Mouse (Mus musculus): ENCODE measurements around the gene Derl3.

Gene Derl3

DNA sequence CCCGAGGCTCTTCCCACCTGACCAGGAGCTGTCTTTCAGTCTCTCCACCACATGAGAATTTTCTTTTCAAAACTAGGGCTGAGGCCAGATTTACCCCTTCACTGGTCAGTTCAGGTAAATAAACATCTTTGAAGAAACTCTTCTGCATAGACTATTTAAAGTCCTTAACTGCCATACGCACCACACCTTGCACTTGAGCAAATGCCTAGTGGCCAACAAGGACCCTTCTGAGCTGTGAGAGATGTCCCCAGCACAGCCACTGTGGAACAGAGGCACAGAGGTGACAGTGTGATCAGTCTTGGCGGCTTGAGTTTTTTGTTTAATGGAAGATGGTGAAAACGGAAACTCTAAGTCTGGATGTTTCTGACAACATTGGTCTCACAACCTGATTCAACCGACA, 25.8 kb downstream of the Derl3 start:
- CTCF ChIA-PET: interaction anchor here in 1 of 4 experiments (1.1 kb wide), 1 partner anchor 36 kb away, joined by 6 read pairs; no protein-coding TSS in a partner anchor
- POLR2A ChIA-PET: interaction anchor here in 3 of 4 experiments (0.6 to 4.9 kb wide), 11 partner anchors 10 to 37 kb away, joined by 3 to 128 read pairs (median 3); partner anchors contain the start of genes Chchd10 (in 2 of the 3), Gm867 (in 1 of the 3), Mmp11 (in 1 of the 3) and Vpreb3 (in 1 of the 3)

- ChIA-PET CTCF (interaction anchor here (0.6 to 1.9 kb wide), 11 partner anchors 10 to 286 kb away, joined by 3 to 9 read pairs (median 3); partner anchors contain the start of gene Gstt2 (in 1 of the 4)), POLR2A (interaction anchor here (0.6 to 4.9 kb wide), 61 partner anchors 8 to 350 kb away, joined by 3 to 128 read pairs (median 5); partner anchors contain the start of genes Chchd10 (in 4 of the 4), Mmp11 (in 4 of the 4), Derl3 (in 3 of the 4) and Gm867 (in 3 of the 4))
These were observed 28.0 kb downstream of the Derl3 start, which contains the start of gene Smarcb1 for GRCm38 (mm10) chr10:75921026-75921725. TSS of gene Smarcb1 (minus strand) at chr10:75921617.

GRCm38 (mm10) chr10:75921726-75922560, 28.7 kb downstream of the Derl3 start:
- POLR2A ChIA-PET: interaction anchor here (0.6 to 4.9 kb wide), 57 partner anchors 8 to 287 kb away, joined by 3 to 128 read pairs (median 5); partner anchors contain the start of genes Chchd10 (in 4 of the 4), Gm867 (in 4 of the 4), Mmp11 (in 4 of the 4) and Gstt2 (in 2 of the 4)
- CTCF ChIA-PET: interaction anchor here (0.5 to 1.9 kb wide), 8 partner anchors 10 to 218 kb away, joined by 3 to 9 read pairs (median 4); no protein-coding TSS in a partner anchor

DNA sequence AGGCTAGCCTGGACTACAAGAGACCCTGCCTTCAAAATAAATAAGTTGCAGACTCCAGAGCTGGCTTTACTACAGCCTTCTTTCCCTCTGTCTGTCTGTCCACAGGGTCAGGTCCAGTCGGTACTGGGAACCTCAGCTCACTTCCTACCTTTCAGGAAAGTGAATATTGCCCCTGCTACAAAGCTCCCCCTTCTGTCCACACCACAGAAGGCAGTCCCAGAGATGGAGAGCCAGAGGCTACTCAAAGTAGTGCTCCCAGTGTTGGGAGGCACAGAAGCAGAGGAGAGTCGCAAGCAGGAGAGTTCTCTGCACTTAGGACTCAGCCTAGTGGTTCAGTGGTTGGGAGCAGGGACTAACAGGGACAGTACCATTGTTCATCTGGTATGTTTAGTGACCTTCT, 31.1 kb downstream of the Derl3 start:
- ChIA-PET POLR2A (interaction anchor here in 2 of 4 experiments (0.8 to 3.9 kb wide), 12 partner anchors 8 to 126 kb away, joined by 3 to 48 read pairs (median 4); partner anchors contain the start of genes Chchd10 (in 2 of the 2), Gm867 (in 2 of the 2), Mmp11 (in 2 of the 2) and Gstt1 (in 1 of the 2)), CTCF (interaction anchor here in 3 of 4 experiments (0.6 to 2.4 kb wide), 8 partner anchors 8 to 229 kb away, joined by 3 to 9 read pairs (median 4); partner anchors contain the start of genes Chchd10 (in 1 of the 3), Gstt2 (in 1 of the 3) and Mmp11 (in 1 of the 3))

- CTCF ChIA-PET: no interaction called here
- POLR2A ChIA-PET: interaction anchor here in 3 of 4 experiments (0.7 to 3.9 kb wide), 15 partner anchors 9 to 90 kb away, joined by 3 to 48 read pairs (median 4); partner anchors contain the start of genes Gm867 (in 2 of the 3), Mmp11 (in 2 of the 3), Gstt2 (in 1 of the 3) and Mif (in 1 of the 3)
These were observed 33.2 kb downstream of the Derl3 start for GRCm38 (mm10) chr10:75926396-75926795.

- CTCF ChIA-PET: interaction anchor here in 3 of 4 experiments (0.6 to 1.9 kb wide), 6 partner anchors 11 to 260 kb away, joined by 3 to 5 read pairs (median 4); no protein-coding TSS in a partner anchor
These were observed 37.1 kb downstream of the Derl3 start for GRCm38 (mm10) chr10:75930304-75930703.

DNA sequence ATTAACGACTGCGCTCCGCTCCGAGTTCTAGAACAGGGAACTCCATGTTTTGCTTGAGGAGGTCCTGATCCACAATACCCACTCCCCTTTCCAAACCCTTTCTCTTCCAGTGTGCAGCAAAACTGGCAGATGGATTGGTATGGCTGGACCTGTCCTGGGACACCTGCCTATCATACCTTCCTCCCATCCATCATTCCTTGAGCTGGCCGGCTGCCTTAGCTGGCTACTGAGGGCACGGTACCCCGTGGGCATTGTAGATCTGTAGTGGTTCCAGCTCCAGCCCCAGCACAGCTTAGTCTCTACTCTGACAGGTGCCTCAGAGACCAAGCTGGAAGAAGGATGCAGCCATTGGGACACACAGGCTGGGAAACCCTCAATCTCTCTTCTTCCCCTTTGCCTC, 38.1 kb downstream of the Derl3 start:
- POLR2A ChIA-PET: interaction anchor here (0.6 to 4.8 kb wide), 45 partner anchors 8 to 509 kb away, joined by 3 to 90 read pairs (median 7); partner anchors contain the start of genes Smarcb1 (in 4 of the 4), Mif (in 3 of the 4), Gm867 (in 2 of the 4) and Gstt2 (in 2 of the 4)
- CTCF ChIA-PET: interaction anchor here in 3 of 4 experiments (0.6 to 1.9 kb wide), 9 partner anchors 10 to 326 kb away, joined by 3 to 8 read pairs (median 4); partner anchors contain the start of genes Mif (in 1 of the 3) and Smarcb1 (in 1 of the 3)

More at GRCm38 (mm10) chr10:75930304-75930703, 37.1 kb downstream of the Derl3 start:
- POLR2A ChIA-PET: interaction anchor here (0.6 to 4.8 kb wide), 22 partner anchors 8 to 832 kb away, joined by 3 to 90 read pairs (median 5); partner anchors contain the start of genes Smarcb1 (in 4 of the 4), Gm867 (in 2 of the 4), Ddt (in 1 of the 4) and Derl3 (in 1 of the 4)

GRCm38 (mm10) chr10:75932081-75932678, 39.0 kb downstream of the Derl3 start:
- POLR2A ChIA-PET: interaction anchor here (0.5 to 4.8 kb wide), 72 partner anchors 8 to 874 kb away, joined by 3 to 90 read pairs (median 5); partner anchors contain the start of genes Smarcb1 (in 4 of the 4), Gstt2 (in 3 of the 4), Mif (in 3 of the 4) and Cabin1 (in 2 of the 4)
- CTCF ChIA-PET: interaction anchor here (0.6 to 1.5 kb wide), 20 partner anchors 8 to 655 kb away, joined by 3 to 8 read pairs (median 4); partner anchors contain the start of genes Mif (in 1 of the 4) and Smarcb1 (in 1 of the 4)

DNA sequence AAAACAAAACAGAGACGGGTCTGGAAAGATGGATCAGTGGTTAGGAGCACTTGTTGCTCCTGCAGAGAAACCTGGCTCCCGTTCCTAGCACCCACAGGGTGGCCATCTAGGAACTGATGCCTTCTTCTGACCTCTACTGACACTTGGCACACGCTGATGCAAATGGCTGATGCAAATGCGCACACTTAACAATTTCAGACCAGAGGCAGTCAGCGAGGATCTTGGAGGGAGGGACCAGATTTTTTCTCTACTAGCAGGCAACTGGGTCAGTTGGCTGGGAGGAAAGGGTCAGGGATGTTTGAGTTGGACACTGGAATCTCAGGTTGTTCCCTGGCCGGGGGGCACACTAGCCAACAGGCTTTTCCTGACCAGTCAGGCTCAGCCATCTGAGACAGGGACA, 39.7 kb downstream of the Derl3 start, which contains the start of gene Chchd10:
Gene Chchd10, plus strand, starts transcription at position 240 of the 400 bp plus-strand sequence.
- ChIA-PET CTCF (interaction anchor here in 3 of 4 experiments (0.6 to 1.4 kb wide), 10 partner anchors 9 to 655 kb away, joined by 3 to 5 read pairs (median 3); no protein-coding TSS in a partner anchor), POLR2A (interaction anchor here (0.6 to 4.8 kb wide), 58 partner anchors 8 to 875 kb away, joined by 3 to 90 read pairs (median 6); partner anchors contain the start of genes Smarcb1 (in 4 of the 4), Gstt2 (in 3 of the 4), Cabin1 (in 2 of the 4) and Gm867 (in 2 of the 4))

DNA sequence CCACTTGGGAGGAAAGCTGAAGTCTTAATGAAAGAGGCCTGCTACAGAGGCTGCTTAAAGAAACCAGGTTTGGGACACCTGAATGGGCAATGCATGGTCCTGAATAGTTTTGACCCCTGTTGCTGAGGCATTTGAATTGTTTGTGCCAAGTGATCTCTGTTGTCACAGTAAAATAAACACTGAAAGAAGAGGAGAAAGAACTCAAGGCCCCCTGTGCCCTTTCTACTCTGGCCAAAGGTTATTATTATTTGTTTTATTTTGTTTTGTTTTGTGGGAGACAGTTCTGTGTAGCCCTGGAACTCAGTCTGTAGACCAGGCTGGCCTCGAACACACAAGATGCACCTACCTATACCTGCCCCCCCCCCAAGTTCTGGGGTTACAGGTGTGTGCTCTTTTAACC, 41.8 kb downstream of the Derl3 start:
- ChIA-PET CTCF (interaction anchor here in 3 of 4 experiments (0.5 to 1.4 kb wide), 8 partner anchors 13 to 269 kb away, joined by 3 to 7 read pairs (median 4); partner anchors contain the start of genes Cabin1 (in 1 of the 3), Gstt2 (in 1 of the 3) and Smarcb1 (in 1 of the 3)), POLR2A (interaction anchor here (0.5 to 9.6 kb wide), 73 partner anchors 7 to 349 kb away, joined by 3 to 139 read pairs (median 5); partner anchors contain the start of genes Smarcb1 (in 4 of the 4), Gstt2 (in 3 of the 4), Mif (in 3 of the 4) and Ddt (in 2 of the 4))

GRCm38 (mm10) chr10:75935680-75936541, 42.7 kb downstream of the Derl3 start, which contains the start of gene Mmp11:
TSS of gene Mmp11 (minus strand) at chr10:75936496.
- POLR2A ChIA-PET: interaction anchor here (0.5 to 9.6 kb wide), 99 partner anchors 8 to 787 kb away, joined by 3 to 139 read pairs (median 5); partner anchors contain the start of genes Smarcb1 (in 4 of the 4), Gstt2 (in 3 of the 4), Mif (in 3 of the 4) and Ddt (in 2 of the 4)
- CTCF ChIA-PET: interaction anchor here in 3 of 4 experiments (0.5 to 2.7 kb wide), 11 partner anchors 11 to 268 kb away, joined by 3 to 8 read pairs (median 4); partner anchors contain the start of genes Cabin1 (in 1 of the 3), Gstt2 (in 1 of the 3) and Smarcb1 (in 1 of the 3)

DNA sequence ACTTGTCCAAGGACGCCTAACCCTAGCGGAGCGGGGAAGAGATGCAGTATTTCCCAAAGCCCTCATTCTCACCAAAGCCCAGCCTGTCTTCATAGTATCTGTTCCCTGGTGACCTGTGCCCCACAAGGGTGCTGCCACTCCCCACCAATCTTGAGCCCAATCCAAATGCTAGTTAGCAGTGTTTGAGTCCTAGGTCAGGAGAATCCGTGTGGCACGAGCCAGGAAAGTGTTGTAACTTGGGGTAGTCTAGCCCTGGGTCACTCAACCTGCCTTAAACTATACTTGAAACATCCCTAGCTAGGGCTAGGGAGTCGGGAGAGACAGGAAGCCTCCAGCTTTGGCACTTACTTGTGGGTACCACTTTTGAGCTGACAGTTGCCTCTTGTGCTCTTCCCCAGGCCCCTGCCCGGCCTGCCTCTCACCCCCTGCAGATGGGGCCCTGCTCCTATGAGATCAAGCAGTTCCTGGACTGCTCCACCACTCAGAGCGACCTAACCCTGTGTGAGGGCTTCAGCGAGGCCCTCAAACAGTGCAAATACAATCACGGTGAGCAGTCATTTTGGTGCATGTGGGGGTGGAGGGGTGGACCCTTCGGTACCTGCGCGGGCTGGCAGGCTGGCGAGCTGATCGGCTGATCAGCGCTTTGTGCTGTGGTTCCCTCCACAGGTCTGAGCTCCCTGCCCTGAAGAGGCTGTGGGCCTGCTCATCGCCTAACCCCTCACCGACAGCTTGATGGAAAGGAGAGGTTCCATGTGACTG, 43.9 kb downstream of the Derl3 start:
- ChIA-PET CTCF (interaction anchor here in 3 of 4 experiments (0.5 to 2.7 kb wide), 11 partner anchors 12 to 757 kb away, joined by 3 to 8 read pairs (median 4); partner anchors contain the start of gene Gstt2 (in 1 of the 3)), POLR2A (interaction anchor here (0.5 to 9.6 kb wide), 93 partner anchors 8 to 676 kb away, joined by 3 to 139 read pairs (median 7); partner anchors contain the start of genes Smarcb1 (in 4 of the 4), Gstt2 (in 3 of the 4), Mif (in 3 of the 4) and Cabin1 (in 2 of the 4))

GRCm38 (mm10) chr10:75937851-75938643, 44.8 kb downstream of the Derl3 start:
- CTCF ChIA-PET: interaction anchor here (0.5 to 2.7 kb wide), 14 partner anchors 13 to 756 kb away, joined by 3 to 11 read pairs (median 5); partner anchors contain the start of gene Gstt2 (in 1 of the 4)
- POLR2A ChIA-PET: interaction anchor here (0.5 to 9.6 kb wide), 91 partner anchors 8 to 1582 kb away, joined by 3 to 139 read pairs (median 6); partner anchors contain the start of genes Smarcb1 (in 4 of the 4), Gstt2 (in 3 of the 4), Mif (in 3 of the 4) and Cabin1 (in 2 of the 4)

All from embryonic stem cell, embryonic (primary cell).